Comparison of ENCODE assay signal across 8 mouse cellular contexts in genomic region chr4:133388781-133389552, GRCm38 (mm10). TPM values are rescaled to one million over a fixed set of nuclear protein-coding genes. Genes with fewer than 3 reads are reported as not detected.
DNase-seq lines count a peak whose midpoint lies in the region; ATAC-seq and TF ChIP-seq lines count a peak whose summit lies in the region.

No protein-coding gene starts in this region.

- no peak overlapping the region for H3K4me3 ChIP-seq in limb, embryonic 13.5 days
- no peak overlapping the region for H3K4me3 ChIP-seq in limb, embryonic 10.5 days
- H3K4me3 ChIP-seq in embryonic facial prominence, embryonic 14.5 days (ENCODE audit: low read depth, low read length) = no peak overlapping the region
- H3K4me3 ChIP-seq in heart, embryonic 16.5 days (ENCODE audit: low read length) = no peak overlapping the region
- H3K4me3 ChIP-seq in lung, postnatal 0 days (ENCODE audit: low read depth, low read length) = no peak overlapping the region
- H3K4me3 ChIP-seq in midbrain, embryonic 13.5 days (replicated peaks) = no peak overlapping the region
- H3K4me3 ChIP-seq in left cerebral cortex, adult 2 months = no peak overlapping the region

- no peak for TF ChIP-seq CTCF in lung, postnatal 0 days (IDR thresholded peaks at IDR 0.05)
- TF ChIP-seq CTCF in left cerebral cortex, adult 2 months (IDR thresholded peaks at IDR 0.05) = no peak

- TF ChIP-seq EP300 in lung, postnatal 0 days (IDR thresholded peaks at IDR 0.05) = no peak

- no peak for ATAC-seq in limb, embryonic 13.5 days (ENCODE audit: low FRiP score, low read depth)
- ATAC-seq in embryonic facial prominence, embryonic 14.5 days (ENCODE audit: low read depth) = peak; percentile 76; the same call in 1 of the 2 replicates
- ATAC-seq in heart, embryonic 16.5 days (replicated peaks; ENCODE audit: extremely low read depth, insufficient read depth, low FRiP score) = peak; percentile 74
- peak; percentile 75 for ATAC-seq in lung, postnatal 0 days
- no peak for ATAC-seq in midbrain, embryonic 13.5 days

- DNase-seq in limb, embryonic 10.5 days (ENCODE audit: low spot score) = no peak
- peak; percentile 89 for DNase-seq in embryonic facial prominence, embryonic 14.5 days (ENCODE audit: low spot score)
- peak; percentile 77 for DNase-seq in lung, postnatal 0 days (ENCODE audit: low spot score)
- no peak for DNase-seq in left cerebral cortex, adult 2 months (ENCODE audit: extremely low spot score in 1 of 2, low spot score in 2 of 2)
- DNase-seq in natural killer cell, adult 2 months (ENCODE audit: low spot score in 2 of 2) = no peak

- H3K27me3 ChIP-seq in limb, embryonic 13.5 days = no peaks in the 10 kb centered on the region
- no peaks in the 10 kb centered on the region for H3K27me3 ChIP-seq in limb, embryonic 10.5 days (ENCODE audit: low read depth, poor library complexity, severe bottlenecking)
- no peaks in the 10 kb centered on the region for H3K27me3 ChIP-seq in embryonic facial prominence, embryonic 14.5 days (replicated peaks; ENCODE audit: control insufficient read depth, insufficient read depth, low read length)
- H3K27me3 ChIP-seq in heart, embryonic 16.5 days (ENCODE audit: control insufficient read depth, insufficient read depth, low read length) = no peaks in the 10 kb centered on the region
- no peaks in the 10 kb centered on the region for H3K27me3 ChIP-seq in lung, postnatal 0 days (replicated peaks; ENCODE audit: insufficient read depth, low read length)
- H3K27me3 ChIP-seq in midbrain, embryonic 13.5 days = no peaks in the 10 kb centered on the region

- H3K9ac ChIP-seq in limb, embryonic 13.5 days = no peak overlapping the region
- H3K9ac ChIP-seq in embryonic facial prominence, embryonic 14.5 days (ENCODE audit: low read depth, low read length) = no peak overlapping the region
- 0 out of 2 replicates have a peak overlapping the region, but pooled peaks have one; percentile 34 for H3K9ac ChIP-seq in heart, embryonic 16.5 days (ENCODE audit: low read length)
- H3K9ac ChIP-seq in lung, postnatal 0 days (replicated peaks; ENCODE audit: low read depth) = no peak overlapping the region
- H3K9ac ChIP-seq in midbrain, embryonic 13.5 days (replicated peaks) = no peak overlapping the region

- H3K4me1 ChIP-seq in limb, embryonic 13.5 days = peaks cover 29% of the 10 kb centered on the region
- H3K4me1 ChIP-seq in limb, embryonic 10.5 days = peaks cover 21% of the 10 kb centered on the region
- peaks cover 13% of the 10 kb centered on the region for H3K4me1 ChIP-seq in embryonic facial prominence, embryonic 14.5 days (ENCODE audit: control insufficient read depth, insufficient read depth, low read length)
- peaks cover 35% of the 10 kb centered on the region for H3K4me1 ChIP-seq in heart, embryonic 16.5 days (ENCODE audit: control insufficient read depth, insufficient read depth, low read length)
- peaks cover 23% of the 10 kb centered on the region; the same call in 1 of the 2 replicates for H3K4me1 ChIP-seq in lung, postnatal 0 days (ENCODE audit: insufficient read depth, low read depth, low read length)
- H3K4me1 ChIP-seq in midbrain, embryonic 13.5 days (replicated peaks) = peaks cover 18% of the 10 kb centered on the region

- 85% methylated on average over 16 of the region's 16 CpGs for WGBS in limb, embryonic 13.5 days
- WGBS in limb, embryonic 10.5 days = 93% methylated on average over 16 of the region's 16 CpGs
- 74% methylated on average over 16 of the region's 16 CpGs for WGBS in embryonic facial prominence, embryonic 14.5 days
- WGBS in heart, embryonic 16.5 days = 50% methylated on average over 16 of the region's 16 CpGs
- 48% methylated on average over 16 of the region's 16 CpGs for WGBS in lung, postnatal 0 days
- 91% methylated on average over 16 of the region's 16 CpGs for WGBS in midbrain, embryonic 13.5 days

- H3K36me3 ChIP-seq in limb, embryonic 13.5 days = no peaks in the 10 kb centered on the region
- peaks cover 18% of the 10 kb centered on the region; the same call in 1 of the 2 replicates for H3K36me3 ChIP-seq in limb, embryonic 10.5 days
- H3K36me3 ChIP-seq in embryonic facial prominence, embryonic 14.5 days (ENCODE audit: control insufficient read depth, insufficient read depth, low read length) = no peaks in the 10 kb centered on the region
- no peaks in the 10 kb centered on the region for H3K36me3 ChIP-seq in heart, embryonic 16.5 days (ENCODE audit: control insufficient read depth, insufficient read depth)
- no peaks in the 10 kb centered on the region for H3K36me3 ChIP-seq in lung, postnatal 0 days (ENCODE audit: insufficient read depth, low read length)
- no peaks in the 10 kb centered on the region for H3K36me3 ChIP-seq in midbrain, embryonic 13.5 days

- intact Hi-C loops in left cerebral cortex, adult 2 months (cut with DNase I) = no loop called here

- H3K4me2 ChIP-seq in limb, embryonic 13.5 days (replicated peaks) = no peak overlapping the region
- H3K4me2 ChIP-seq in embryonic facial prominence, embryonic 14.5 days (ENCODE audit: low read depth, low read length) = no peak overlapping the region
- H3K4me2 ChIP-seq in heart, embryonic 16.5 days (ENCODE audit: low read depth, low read length) = peak overlapping the region; percentile 39
- no peak overlapping the region for H3K4me2 ChIP-seq in lung, postnatal 0 days (replicated peaks; ENCODE audit: low read depth, low read length)
- H3K4me2 ChIP-seq in midbrain, embryonic 13.5 days (replicated peaks) = no peak overlapping the region

- no peaks in the 10 kb centered on the region for H3K9me3 ChIP-seq in limb, embryonic 13.5 days
- H3K9me3 ChIP-seq in limb, embryonic 10.5 days (replicated peaks) = no peaks in the 10 kb centered on the region
- H3K9me3 ChIP-seq in embryonic facial prominence, embryonic 14.5 days (ENCODE audit: control insufficient read depth, low read length) = no peaks in the 10 kb centered on the region
- H3K9me3 ChIP-seq in heart, embryonic 16.5 days (replicated peaks; ENCODE audit: control insufficient read depth, low read length) = no peaks in the 10 kb centered on the region
- H3K9me3 ChIP-seq in lung, postnatal 0 days (ENCODE audit: low read length) = no peaks in the 10 kb centered on the region
- no peaks in the 10 kb centered on the region for H3K9me3 ChIP-seq in midbrain, embryonic 13.5 days

- 0 out of 2 replicates have a peak overlapping the region, but pooled peaks have one; percentile 15 for H3K27ac ChIP-seq in limb, embryonic 13.5 days
- H3K27ac ChIP-seq in limb, embryonic 10.5 days = no peak overlapping the region
- H3K27ac ChIP-seq in embryonic facial prominence, embryonic 14.5 days (replicated peaks; ENCODE audit: low read depth, low read length) = no peak overlapping the region
- peak overlapping the region; percentile 85 for H3K27ac ChIP-seq in heart, embryonic 16.5 days (ENCODE audit: low read length)
- H3K27ac ChIP-seq in lung, postnatal 0 days (ENCODE audit: low read length) = peak overlapping the region; percentile 70
- no peak overlapping the region for H3K27ac ChIP-seq in midbrain, embryonic 13.5 days
- no peak overlapping the region for H3K27ac ChIP-seq in left cerebral cortex, adult 2 months

RNA-seq across cellular contexts. Expression of gene Slc9a1, which starts 19.5 kb away (rescaled TPM):
- polyA plus RNA-seq in limb, embryonic 13.5 days (2015; fragmentation: Nextera tagmentation; extraction: Ambion mirVana) = 8.1 and 8.8 TPM in 2 replicates
- polyA plus RNA-seq in limb, embryonic 10.5 days (2016; fragmentation: Nextera tagmentation; extraction: Ambion mirVana) = 8.7 and 9.0 TPM in 2 replicates
- 9.2 and 11.0 TPM in 2 replicates for polyA plus RNA-seq in embryonic facial prominence, embryonic 14.5 days (2014; fragmentation: Nextera tagmentation; extraction: Ambion mirVana)
- 7.2 and 8.1 TPM in 2 replicates for polyA plus RNA-seq in heart, embryonic 16.5 days (2015; fragmentation: Nextera tagmentation; extraction: Ambion mirVana)
- 5.4 and 6.0 TPM in 2 replicates for polyA plus RNA-seq in lung, postnatal 0 days (2015; fragmentation: Nextera tagmentation; extraction: Ambion mirVana)
- polyA plus RNA-seq in midbrain, embryonic 13.5 days (2015; fragmentation: Nextera tagmentation; extraction: Ambion mirVana) = 6.8 and 7.9 TPM in 2 replicates
- 10 to 100 TPM; 49.8 to 53.0 TPM for total RNA-seq in left cerebral cortex, adult 2 months (2021)

RNA-seq across cellular contexts. Expression of gene Wdtc1, which starts 35.7 kb away (rescaled TPM):
- 13.3 and 14.1 TPM in 2 replicates for polyA plus RNA-seq in limb, embryonic 13.5 days (2015; fragmentation: Nextera tagmentation; extraction: Ambion mirVana)
- 14.3 and 15.5 TPM in 2 replicates for polyA plus RNA-seq in limb, embryonic 10.5 days (2016; fragmentation: Nextera tagmentation; extraction: Ambion mirVana)
- 17.4 and 17.6 TPM in 2 replicates for polyA plus RNA-seq in embryonic facial prominence, embryonic 14.5 days (2014; fragmentation: Nextera tagmentation; extraction: Ambion mirVana)
- 13.5 and 13.7 TPM in 2 replicates for polyA plus RNA-seq in heart, embryonic 16.5 days (2015; fragmentation: Nextera tagmentation; extraction: Ambion mirVana)
- polyA plus RNA-seq in lung, postnatal 0 days (2015; fragmentation: Nextera tagmentation; extraction: Ambion mirVana) = 9.2 and 9.9 TPM in 2 replicates
- 18.2 and 21.8 TPM in 2 replicates for polyA plus RNA-seq in midbrain, embryonic 13.5 days (2015; fragmentation: Nextera tagmentation; extraction: Ambion mirVana)
- 10 to 100 TPM; 59.7 to 60.6 TPM for total RNA-seq in left cerebral cortex, adult 2 months (2021)

Comparison
In these comparisons a context has a peak if more than half of its experiments do, and no peak if none do; other contexts are left out.
1. H3K27ac ChIP-seq: peak in limb, embryonic 13.5 days (single experiment), heart, embryonic 16.5 days (single experiment) and lung, postnatal 0 days (single experiment); none in limb, embryonic 10.5 days (single experiment), embryonic facial prominence, embryonic 14.5 days (single experiment), midbrain, embryonic 13.5 days (single experiment) and left cerebral cortex, adult 2 months (single experiment).
2. ATAC-seq: peak in embryonic facial prominence, embryonic 14.5 days (single experiment), heart, embryonic 16.5 days (single experiment) and lung, postnatal 0 days (single experiment); none in limb, embryonic 13.5 days (single experiment) and midbrain, embryonic 13.5 days (single experiment).
3. DNase-seq: peak in embryonic facial prominence, embryonic 14.5 days (single experiment) and lung, postnatal 0 days (single experiment); none in limb, embryonic 10.5 days (single experiment), left cerebral cortex, adult 2 months (0 of 2) and natural killer cell, adult 2 months (0 of 2).